Mouse (Mus musculus) neutrophil, adult 59 days (primary cell): Measurements from ENCODE around the gene Uevld. TPM values are rescaled to one million over a fixed set of nuclear protein-coding genes. Genes with fewer than 3 reads are reported as not detected.

Experiments used
- total RNA-seq, 2 experiments: library from RNA; stranded (reverse); gene quantifications; 1 replicate in 1 of 2; 2 replicates in 1 of 2; pipeline ENCODE4 v1.2.4; 2023

Uevld gene
- total RNA-seq, result 10 to 100 TPM; 10.3 to 11.4 TPM

DNA sequence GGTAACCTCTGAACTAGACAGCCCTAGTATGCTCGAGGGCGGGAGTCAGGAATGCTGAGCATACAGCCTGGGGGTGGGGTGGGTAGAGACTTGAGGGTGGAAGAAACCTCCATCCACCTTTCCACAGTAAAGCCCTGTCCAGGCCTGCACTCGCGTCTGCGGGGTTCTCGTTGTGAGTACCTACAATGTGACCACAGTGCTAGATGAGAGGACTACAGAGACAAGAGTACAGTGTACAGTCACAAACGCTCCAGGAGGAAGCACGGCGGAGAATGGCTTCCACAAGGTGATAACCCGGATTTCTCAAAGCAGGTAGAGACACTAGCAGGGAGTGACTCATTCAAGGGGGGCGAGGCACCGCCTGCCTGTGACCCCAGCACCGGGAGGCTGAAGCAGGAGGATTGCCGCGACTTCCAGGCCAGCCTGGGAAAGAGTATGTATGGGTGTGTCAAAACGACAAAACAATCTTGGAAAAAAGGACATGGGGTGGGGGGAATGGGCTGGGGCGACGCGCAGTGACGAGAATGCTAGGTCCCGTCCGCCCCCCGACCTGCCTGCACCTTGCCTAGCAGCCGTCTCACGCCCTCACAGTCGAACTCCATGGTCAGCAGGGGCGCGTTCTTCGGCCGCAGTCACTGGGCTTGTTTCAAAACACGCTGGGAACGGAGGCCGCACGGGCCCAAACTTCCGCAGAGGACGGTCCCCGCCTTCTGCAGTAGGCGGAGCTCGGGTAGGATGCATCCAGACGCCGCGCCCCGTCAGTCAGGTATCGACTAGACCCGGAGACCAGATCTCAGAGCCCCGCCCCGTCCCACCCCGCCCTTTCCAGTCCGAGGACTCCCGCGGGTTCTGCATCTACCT lies at the start of gene Uevld:
TSS of gene Uevld (minus strand) at position 697 of the 861 bp plus-strand sequence.

DNA sequence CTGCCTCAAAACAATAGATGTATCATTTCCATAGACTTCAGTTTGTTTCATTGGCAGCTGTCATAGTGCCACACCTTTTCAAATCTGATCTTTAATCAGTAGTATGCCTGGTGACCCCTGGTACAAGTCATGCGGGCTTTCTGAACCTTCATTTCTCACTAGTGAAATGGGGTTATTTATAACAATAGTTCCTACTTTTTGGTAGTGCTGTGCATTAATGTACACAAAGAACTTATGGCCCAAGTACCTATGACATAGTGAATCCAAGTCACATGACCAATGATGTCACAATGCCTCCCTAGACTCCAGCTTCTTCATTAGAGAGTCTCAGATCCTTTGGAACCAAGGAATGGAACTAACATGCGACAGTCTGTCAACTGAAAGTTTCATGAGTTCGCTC lies 25.0 kb upstream of the Uevld start, which contains the start of gene Gm9999:
TSS of gene Gm9999 (plus strand) at position 301 of the 400 bp plus-strand sequence.

DNA sequence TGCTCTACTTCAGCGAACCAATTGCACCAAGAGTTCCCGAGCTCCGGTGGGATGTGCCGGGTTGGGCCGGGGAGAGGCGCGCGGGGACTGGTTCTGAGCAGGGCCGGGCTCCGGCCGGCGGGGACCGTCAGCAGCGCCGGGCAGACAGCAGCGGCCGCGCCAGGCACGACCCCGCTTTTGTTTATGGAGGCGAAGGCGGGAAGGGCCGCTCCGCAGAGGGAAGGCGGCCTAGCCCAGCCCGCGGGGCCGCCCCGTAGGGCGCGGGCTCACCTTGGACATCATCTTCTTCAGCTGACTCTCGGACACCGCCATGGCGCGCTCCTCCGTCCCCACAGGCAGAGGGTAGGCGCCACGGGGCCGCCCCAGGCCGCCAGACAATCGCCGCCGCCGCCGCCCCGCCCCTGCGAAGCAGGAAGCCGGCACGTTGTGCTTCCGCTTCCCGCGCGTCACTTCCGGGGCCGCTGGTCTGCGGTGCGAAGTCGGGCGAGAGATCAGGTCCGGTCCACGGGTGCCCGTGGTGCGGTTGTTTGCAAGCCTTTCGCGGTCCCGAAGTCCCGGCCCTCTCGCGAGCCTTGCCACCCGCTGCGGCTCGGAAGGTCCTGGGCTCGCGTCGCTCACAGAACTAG lies 38.7 kb downstream of the Uevld start, which contains the start of gene Tsg101:
TSS of gene Tsg101 (minus strand) at position 419 of the 626 bp plus-strand sequence.

Other genes starting within 250 kb of the Uevld start
- 1 to 10 TPM; 6.3 to 8.9 TPM for gene Saal1, start 247.8 kb downstream of the Uevld start, total RNA-seq
- under 1 TPM; 0.46 to 0.76 TPM for gene Saa3, start 242.8 kb downstream of the Uevld start, total RNA-seq
- not detected for gene Saa4, start 225.9 kb downstream of the Uevld start, total RNA-seq
- gene Saa1, start 215.5 kb downstream of the Uevld start, total RNA-seq, result not detected
- not detected for gene Saa2, start 206.7 kb downstream of the Uevld start, total RNA-seq
- 10 to 100 TPM; 33.9 to 37.3 TPM for gene Hps5, start 162.5 kb downstream of the Uevld start, total RNA-seq
- gene Gtf2h1, start 162.4 kb downstream of the Uevld start, total RNA-seq, result 10 to 100 TPM; 29.5 to 37.0 TPM
- gene Ldha, start 117.1 kb downstream of the Uevld start, total RNA-seq, result 100 to 1,000 TPM; 360 to 389 TPM
- 1 to 10 TPM in 1 of 2 experiments, not detected in 1; 2.0 TPM for gene Ldhc, start 97.3 kb downstream of the Uevld start, total RNA-seq
- gene Tsg101, start 38.6 kb downstream of the Uevld start, total RNA-seq, result 10 to 100 TPM; 49.7 to 52.7 TPM
- not detected for gene Gm9999, start 25.1 kb upstream of the Uevld start, total RNA-seq
- gene Spty2d1, start 49.9 kb upstream of the Uevld start, total RNA-seq, result 10 to 100 TPM; 58.3 to 64.5 TPM
- gene Tmem86a, start 92.1 kb upstream of the Uevld start, total RNA-seq, result 1 to 10 TPM; 6.3 to 8.7 TPM
- gene Ptpn5, start 175.2 kb upstream of the Uevld start, total RNA-seq, result not detected
- gene Mrgpra6, start 246.4 kb upstream of the Uevld start, total RNA-seq, result not detected